Mouse (Mus musculus) kidney, adult 2 months (tissue): ENCODE measurements around the gene Taf3. TPM values are rescaled to one million over a fixed set of nuclear protein-coding genes. Genes with fewer than 3 reads are reported as not detected.
A peak's percentile ranks its signal among the peaks of the same experiment; 100 is the strongest.

Experiments
- DNase-seq: peaks from one replicate; pipeline ENCODE4 v3.0.0; 2021
- H3K27ac ChIP-seq: fragments of 200-500 bp; 2 replicates; pipeline ENCODE4 v1.5.1; 2012; ENCODE audit warnings: low read depth, low read length, control low read depth, inconsistent platforms; ENCODE audit not compliant: insufficient read depth
- H3K27me3 ChIP-seq: fragments of 200-500 bp; replicated peaks from 2 replicates; pipeline ENCODE4 v1.6.1; 2012; ENCODE audit warnings: mild to moderate bottlenecking, moderate library complexity, low read length, inconsistent platforms; ENCODE audit not compliant: control insufficient read depth, insufficient read depth
- H3K36me3 ChIP-seq: fragments of 200-500 bp; 2 replicates; pipeline ENCODE4 v1.6.1; 2012; ENCODE audit warnings: mild to moderate bottlenecking, moderate library complexity, low read length, inconsistent platforms; ENCODE audit not compliant: control insufficient read depth, insufficient read depth
- H3K4me1 ChIP-seq: fragments of 200-500 bp; 2 replicates; pipeline ENCODE4 v1.6.1; 2011; ENCODE audit warnings: low read length; ENCODE audit not compliant: control insufficient read depth, insufficient read depth
- H3K4me3 ChIP-seq: fragments of 200-500 bp; 2 replicates; pipeline ENCODE4 v1.5.1; 2011; ENCODE audit warnings: mild to moderate bottlenecking, low read depth, low read length, control low read depth; ENCODE audit not compliant: insufficient read depth
- CTCF ChIP-seq: fragments of 200-500 bp; conservative IDR thresholded peaks from 2 replicates; pipeline ENCODE4 v1.5.1; 2011; ENCODE audit warnings: low read depth, mild to moderate bottlenecking, control low read depth, low read length, moderate library complexity, mixed read lengths; ENCODE audit not compliant: insufficient read depth, insufficient read length
- POLR2A ChIP-seq: fragments of 200-500 bp; IDR thresholded peaks from one replicate; pipeline ENCODE4 v1.6.1; 2011; ENCODE audit warnings: low read depth, low read length, control low read depth
- WGBS: fragments of 180-500 bp; shearing (Covaris S2); methylation state at CpG from one replicate; pipeline ENCODE4 v1.1.7; 2018; 5-methylcytosine and 5-hydroxymethylcytosine counted together
- polyA plus RNA-seq: library from polyadenylated mRNA; depleted of rRNA; stranded (reverse); fragments of >200 nt; gene quantifications from 2 replicates; pipeline ENCODE4 v1.2.3, GENCODE M21; 2012

Taf3 gene
- polyA plus RNA-seq, 1 experiment = 6.5 TPM

DNA sequence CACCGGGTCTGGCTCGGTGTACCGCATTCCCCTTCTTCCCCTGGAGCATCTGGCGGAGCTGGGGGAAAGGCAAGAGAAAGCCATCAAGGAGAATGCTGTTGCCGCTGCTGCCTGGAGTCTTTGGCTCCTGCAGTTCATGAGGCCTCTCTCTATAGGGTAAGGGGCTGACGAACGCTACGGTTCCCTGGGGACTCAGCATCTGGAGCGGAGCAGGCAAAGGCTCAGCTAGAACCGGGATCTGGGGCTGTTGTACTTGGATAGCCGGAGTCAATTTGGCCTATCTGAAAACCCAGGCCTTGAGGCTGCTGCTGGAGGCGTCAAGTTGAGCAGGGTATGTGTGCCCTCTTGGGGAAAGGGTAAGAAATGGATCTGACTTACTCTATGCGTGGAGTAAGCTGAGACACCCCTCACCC lies 166.8 kb downstream of the Taf3 start:
- TF ChIP-seq CTCF (no peak), POLR2A (no peak)
- Histone ChIP-seq H3K4me1 (no peaks in the 10 kb centered on the region), H3K36me3 (no peaks in the 10 kb centered on the region), H3K4me3 (peak overlapping the region; percentile 26; the same call in 1 of the 2 replicates), H3K27me3 (peaks cover 3% of the 10 kb centered on the region), H3K27ac (peak overlapping the region; percentile 42)
- WGBS = 11% methylated on average over 13 of the region's 13 CpGs
- no peak for DNase-seq

DNA sequence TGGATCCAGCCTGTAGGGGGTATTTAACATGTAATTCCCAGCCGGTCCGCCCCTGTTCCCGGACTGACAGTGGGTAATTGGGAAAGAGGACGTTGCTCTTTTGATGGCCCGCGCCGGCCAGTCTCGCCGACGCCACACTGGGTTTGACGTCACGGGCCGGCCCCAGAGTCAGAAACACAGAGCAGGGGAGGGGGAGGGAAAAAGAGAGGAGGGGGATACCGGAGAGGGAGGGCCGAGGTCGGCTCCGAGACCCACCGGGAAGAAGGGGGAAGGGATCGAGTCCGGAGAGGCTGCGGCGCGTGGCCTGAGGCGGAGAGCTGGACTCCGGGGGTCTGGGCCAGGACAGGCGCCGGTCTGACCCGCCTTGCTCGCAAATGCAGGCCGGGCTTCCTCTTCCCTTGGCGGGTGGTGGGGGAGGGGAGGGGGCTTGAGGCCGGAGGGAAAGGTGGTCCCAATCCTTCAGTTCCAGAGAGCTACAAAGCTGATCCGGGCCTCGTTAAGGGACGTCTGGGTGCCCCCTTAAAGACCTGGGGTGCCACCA lies 167.3 kb downstream of the Taf3 start, which contains the start of gene 4930412O13Rik:
Gene 4930412O13Rik, plus strand, starts transcription at position 202 of the 541 bp plus-strand sequence.
- no peak for DNase-seq
- 8% methylated on average over 35 of the region's 35 CpGs for WGBS
- TF ChIP-seq CTCF (no peak), POLR2A (no peak)
- no peaks in the 10 kb centered on the region for H3K4me1 ChIP-seq
- H3K4me3 ChIP-seq = peak within 1 kb of the TSS; percentile 28
- no peaks in the 10 kb centered on the region for H3K36me3 ChIP-seq
- H3K27me3 ChIP-seq = peaks cover 3% of the 10 kb centered on the region
- H3K27ac ChIP-seq = peak within 1 kb of the TSS; percentile 42

DNA sequence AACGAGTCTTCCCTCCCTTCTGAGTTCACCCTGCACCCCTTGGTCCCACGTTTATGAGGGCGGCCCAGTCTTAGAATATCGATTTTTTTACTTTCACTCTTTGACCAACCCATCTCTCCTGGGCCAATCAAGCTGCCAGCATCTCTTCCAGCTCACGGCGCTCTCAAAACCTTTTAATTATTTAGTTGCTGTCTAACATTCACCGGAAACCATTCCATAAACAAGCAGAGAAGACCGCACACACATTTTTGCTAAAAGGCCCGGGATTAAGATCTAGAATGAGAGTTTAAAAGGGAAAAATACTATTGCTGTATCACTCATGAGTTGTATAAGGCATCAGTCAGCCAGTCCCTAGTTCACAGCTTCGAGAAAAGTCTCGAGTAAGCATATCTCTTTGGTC lies 168.1 kb downstream of the Taf3 start:
- H3K4me3 ChIP-seq = no peak overlapping the region
- no peak for TF ChIP-seq POLR2A
- TF ChIP-seq CTCF = no peak
- DNase-seq = no peak
- H3K27ac ChIP-seq = no peak overlapping the region
- no peaks in the 10 kb centered on the region for H3K4me1 ChIP-seq
- no peaks in the 10 kb centered on the region for H3K36me3 ChIP-seq
- H3K27me3 ChIP-seq = peaks cover 3% of the 10 kb centered on the region
- 19% methylated on average over 11 of the region's 11 CpGs for WGBS

DNA sequence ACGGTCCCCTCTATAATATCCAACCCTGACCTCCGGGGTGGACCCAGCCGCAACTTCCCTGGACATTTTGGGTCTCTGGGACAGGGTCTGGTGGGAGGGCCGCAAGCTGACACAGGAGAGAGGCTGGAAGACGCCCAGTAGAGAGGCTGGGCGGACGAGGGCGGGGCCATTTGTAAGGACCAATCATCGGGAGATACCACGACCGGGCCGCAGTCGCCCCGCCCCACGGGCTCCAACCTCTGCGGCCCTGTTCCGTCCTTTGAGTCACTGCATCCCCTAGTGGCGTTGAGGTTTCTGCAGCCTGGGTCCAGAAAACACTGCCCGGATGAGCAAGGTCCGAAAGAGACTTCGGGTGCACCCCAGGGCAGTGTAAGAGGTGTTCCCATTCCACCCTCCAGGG lies 168.9 kb downstream of the Taf3 start:
- Histone ChIP-seq H3K4me3 (peak overlapping the region; percentile 45), H3K4me1 (no peaks in the 10 kb centered on the region), H3K27ac (peak overlapping the region; percentile 14; the same call in 1 of the 2 replicates), H3K27me3 (peaks cover 3% of the 10 kb centered on the region), H3K36me3 (no peaks in the 10 kb centered on the region)
- TF ChIP-seq POLR2A = no peak
- TF ChIP-seq CTCF = peak; percentile 68
- WGBS = 1% methylated on average over 21 of the region's 21 CpGs
- DNase-seq = peak; percentile 91

DNA sequence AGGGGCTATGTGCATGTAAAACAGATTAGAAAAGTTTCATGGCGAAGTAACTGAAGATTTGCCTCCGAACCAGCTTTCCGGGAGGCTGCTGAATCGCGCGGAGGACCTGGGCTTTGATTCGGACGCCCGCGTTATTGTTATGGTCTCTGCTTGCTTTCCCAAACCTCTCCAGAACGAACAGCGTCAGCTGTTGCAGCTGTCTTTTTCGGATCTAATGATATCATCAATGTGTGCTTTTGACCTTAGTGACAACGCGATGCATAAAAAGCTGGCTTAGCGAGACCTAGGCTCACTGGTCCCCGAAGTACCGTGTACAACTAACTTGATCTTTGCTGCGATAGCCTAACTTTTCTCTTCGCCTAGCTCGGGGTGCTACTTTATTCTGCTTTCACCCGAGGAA lies 169.3 kb downstream of the Taf3 start:
- 1% methylated on average over 22 of the region's 22 CpGs for WGBS
- no peak for TF ChIP-seq POLR2A
- no peak for TF ChIP-seq CTCF
- Histone ChIP-seq H3K27ac (peak overlapping the region; percentile 14; the same call in 1 of the 2 replicates), H3K36me3 (no peaks in the 10 kb centered on the region), H3K27me3 (peaks cover 3% of the 10 kb centered on the region), H3K4me1 (no peaks in the 10 kb centered on the region), H3K4me3 (peak overlapping the region; percentile 45)
- DNase-seq = no peak

DNA sequence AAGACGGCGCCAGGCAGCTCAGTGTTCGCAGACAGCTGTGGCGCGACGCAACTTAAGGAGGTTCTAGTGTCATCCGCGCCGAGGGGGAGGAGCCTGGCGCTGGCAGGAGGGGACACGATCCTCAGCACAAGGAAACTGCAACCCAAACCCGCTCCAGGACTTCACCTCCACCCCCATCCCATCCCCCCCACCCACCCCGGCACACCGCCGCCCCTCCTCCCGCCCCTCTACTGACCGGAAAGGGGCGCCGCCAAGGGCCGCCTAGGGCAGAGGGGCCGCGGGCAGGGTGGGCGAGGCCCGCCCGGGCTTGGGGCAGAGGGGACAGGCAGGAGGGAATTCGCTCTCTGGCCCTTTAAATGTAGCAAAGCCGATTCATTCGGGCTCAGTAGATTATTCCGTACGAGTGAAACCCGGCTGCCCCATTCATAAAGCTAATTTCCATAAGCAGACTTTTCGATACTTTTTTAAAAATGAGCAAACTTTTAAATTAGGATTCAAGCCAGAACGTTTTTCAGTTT lies 169.8 kb downstream of the Taf3 start:
- DNase-seq = peak; percentile 60
- Histone ChIP-seq H3K4me1 (no peaks in the 10 kb centered on the region), H3K4me3 (peak overlapping the region; percentile 45), H3K36me3 (no peaks in the 10 kb centered on the region), H3K27me3 (peaks cover 3% of the 10 kb centered on the region), H3K27ac (peak overlapping the region; percentile 66)
- 1% methylated on average over 33 of the region's 33 CpGs for WGBS
- no peak for TF ChIP-seq POLR2A
- TF ChIP-seq CTCF = no peak

DNA sequence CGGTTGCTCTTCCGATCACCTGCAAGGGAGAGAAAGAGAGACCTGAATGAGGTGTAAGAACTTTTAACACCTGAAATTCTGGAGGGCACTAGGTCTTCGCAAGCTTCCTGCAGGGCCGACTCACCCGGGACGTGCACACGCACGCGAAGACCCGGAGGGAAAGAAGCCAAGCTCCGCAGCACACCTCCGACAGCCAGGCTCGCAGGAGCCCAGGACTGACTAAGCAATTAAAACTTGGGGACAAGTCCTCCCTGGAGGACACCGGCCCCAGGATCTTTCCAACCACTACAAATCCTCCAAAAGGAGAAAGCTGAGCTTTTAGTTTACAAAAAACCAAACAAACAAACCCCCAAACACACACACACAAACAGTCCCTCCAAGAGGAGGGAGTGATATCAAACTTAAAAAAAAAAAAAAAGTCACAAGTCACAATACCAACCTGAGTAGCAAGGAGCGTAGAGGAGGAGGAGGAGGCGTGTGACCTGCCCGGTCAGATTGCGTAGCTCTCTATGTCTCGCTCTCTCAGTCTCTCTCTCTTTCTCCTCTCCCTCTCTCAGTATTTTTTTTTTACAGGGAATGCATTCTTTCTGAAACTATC lies 170.3 kb downstream of the Taf3 start:
- Histone ChIP-seq H3K4me1 (no peaks in the 10 kb centered on the region), H3K36me3 (no peaks in the 10 kb centered on the region), H3K4me3 (peak overlapping the region; percentile 48), H3K27me3 (peaks cover 3% of the 10 kb centered on the region), H3K27ac (peak overlapping the region; percentile 66)
- WGBS = 4% methylated on average over 19 of the region's 19 CpGs
- DNase-seq = no peak
- TF ChIP-seq CTCF (no peak), POLR2A (no peak)
